In genomic region chr11:59636695-59637414, GRCm38 (mm10) we compare ENCODE assay signal across 16 mouse cellular contexts. TPM values are rescaled to one million over a fixed set of nuclear protein-coding genes. Genes with fewer than 3 reads are reported as not detected.
DNase-seq lines count a peak whose midpoint lies in the region; ATAC-seq lines count a peak whose summit lies in the region.
"Had no signal": no experiment of that assay in that cellular context is flagged by ENCODE, and none has a peak within 500 bp of the region (broad histone marks: within the 10 kb centered on the region; RNA-seq: fewer than 3 reads in every experiment).

No protein-coding gene starts in this region.

- peak; percentile 38 for DNase-seq in intestine, embryonic 14.5 days (ENCODE audit: low spot score)
- DNase-seq in CD4-positive, CD25-positive, alpha-beta regulatory T cell, adult 2 months (ENCODE audit: low read depth, low spot score), result peak; percentile 19
- DNase-seq in natural killer cell, adult 2 months (ENCODE audit: low spot score in 2 of 2), result peak; percentile 41 to 42
- no peak for DNase-seq in hindbrain, embryonic 11.5 days (ENCODE audit: low spot score)
- DNase-seq in cerebellum, adult 8-10 months, result no peak
- DNase-seq in adrenal gland, adult (ENCODE audit: inconsistent age in 2 of 2, low spot score in 1 of 2), result no peak
- DNase-seq: liver, embryonic 13.5 days had no signal

- H3K4me3 ChIP-seq in intestine, embryonic 14.5 days (ENCODE audit: low read depth, low read length), result no peak overlapping the region
- H3K4me3 ChIP-seq in intestine, embryonic 15.5 days (replicated peaks), result no peak overlapping the region
- H3K4me3 ChIP-seq in hindbrain, embryonic 11.5 days (ENCODE audit: low read depth, low read length), result no peak overlapping the region
- H3K4me3 ChIP-seq: heart, embryonic 13.5 days; liver, embryonic 13.5 days; midbrain, embryonic 13.5 days had no signal

- no peak overlapping the region for H3K27ac ChIP-seq in intestine, embryonic 14.5 days (ENCODE audit: low read depth)
- H3K27ac ChIP-seq in intestine, embryonic 15.5 days, result no peak overlapping the region
- no peak overlapping the region for H3K27ac ChIP-seq in hindbrain, embryonic 11.5 days (ENCODE audit: low read depth, low read length)
- H3K27ac ChIP-seq: heart, embryonic 13.5 days; kidney, postnatal 0 days; liver, embryonic 13.5 days; midbrain, embryonic 13.5 days had no signal

- no peaks in the 10 kb centered on the region for H3K27me3 ChIP-seq in intestine, embryonic 14.5 days (replicated peaks; ENCODE audit: control insufficient read depth, insufficient read depth, low read length)
- no peaks in the 10 kb centered on the region for H3K27me3 ChIP-seq in intestine, embryonic 15.5 days (replicated peaks)
- no peaks in the 10 kb centered on the region for H3K27me3 ChIP-seq in hindbrain, embryonic 11.5 days (ENCODE audit: control insufficient read depth, insufficient read depth, low read length)
- H3K27me3 ChIP-seq: heart, embryonic 13.5 days; liver, embryonic 13.5 days; midbrain, embryonic 13.5 days had no signal

- WGBS in intestine, embryonic 14.5 days, result 71% methylated on average over 7 of the region's 7 CpGs
- 70% methylated on average over 7 of the region's 7 CpGs for WGBS in intestine, embryonic 15.5 days
- WGBS in hindbrain, embryonic 11.5 days, result 75% methylated on average over 7 of the region's 7 CpGs

- 0 out of 2 replicates have a peak, but pooled peaks cover 3% of the 10 kb centered on the region for H3K4me1 ChIP-seq in intestine, embryonic 14.5 days (replicated peaks; ENCODE audit: control insufficient read depth, insufficient read depth, low read length)
- H3K4me1 ChIP-seq in intestine, embryonic 15.5 days (replicated peaks), result 0 out of 2 replicates have a peak, but pooled peaks cover 4% of the 10 kb centered on the region
- no peaks in the 10 kb centered on the region for H3K4me1 ChIP-seq in hindbrain, embryonic 11.5 days (replicated peaks; ENCODE audit: control insufficient read depth, insufficient read depth, low read length)
- H3K4me1 ChIP-seq: heart, embryonic 13.5 days; midbrain, embryonic 13.5 days had no signal

- no peaks in the 10 kb centered on the region for H3K9me3 ChIP-seq in intestine, embryonic 14.5 days (ENCODE audit: control insufficient read depth, low read length)
- no peaks in the 10 kb centered on the region for H3K9me3 ChIP-seq in intestine, embryonic 15.5 days
- no peaks in the 10 kb centered on the region for H3K9me3 ChIP-seq in hindbrain, embryonic 11.5 days (ENCODE audit: control insufficient read depth, low read length)
- H3K9me3 ChIP-seq: heart, embryonic 13.5 days; liver, embryonic 13.5 days; midbrain, embryonic 13.5 days had no signal

- H3K9ac ChIP-seq in intestine, embryonic 14.5 days (ENCODE audit: low read length), result no peak overlapping the region
- no peak overlapping the region for H3K9ac ChIP-seq in intestine, embryonic 15.5 days
- H3K9ac ChIP-seq in hindbrain, embryonic 11.5 days (ENCODE audit: low read depth, low read length), result no peak overlapping the region
- H3K9ac ChIP-seq: heart, embryonic 13.5 days; liver, embryonic 13.5 days; midbrain, embryonic 13.5 days had no signal

- no peaks in the 10 kb centered on the region for H3K36me3 ChIP-seq in intestine, embryonic 14.5 days (ENCODE audit: control insufficient read depth, insufficient read depth, low read length)
- no peaks in the 10 kb centered on the region for H3K36me3 ChIP-seq in intestine, embryonic 15.5 days
- H3K36me3 ChIP-seq in hindbrain, embryonic 11.5 days (ENCODE audit: control insufficient read depth, insufficient read depth, low read length), result no peaks in the 10 kb centered on the region
- H3K36me3 ChIP-seq: heart, embryonic 13.5 days; liver, embryonic 13.5 days; midbrain, embryonic 13.5 days had no signal

- H3K4me2 ChIP-seq in intestine, embryonic 14.5 days (ENCODE audit: low read length), result no peak overlapping the region
- H3K4me2 ChIP-seq in intestine, embryonic 15.5 days (replicated peaks), result no peak overlapping the region
- H3K4me2 ChIP-seq in hindbrain, embryonic 11.5 days (replicated peaks; ENCODE audit: low read depth, low read length), result no peak overlapping the region
- H3K4me2 ChIP-seq: heart, embryonic 13.5 days; liver, embryonic 13.5 days; midbrain, embryonic 13.5 days had no signal

- ATAC-seq in intestine, embryonic 14.5 days (replicated peaks; ENCODE audit: low FRiP score, low TSS enrichment, low read depth), result no peak
- no peak for ATAC-seq in intestine, embryonic 15.5 days
- peak; percentile 21 for ATAC-seq in inflammation-experienced regulatory T-cells, adult 6 months
- ATAC-seq in hindbrain, embryonic 11.5 days (ENCODE audit: low FRiP score), result no peak
- ATAC-seq: hindbrain, embryonic 16.5 days; midbrain, embryonic 13.5 days had no signal

RNA-seq across cellular contexts. Expression of gene Mprip, which starts 24.2 kb away (rescaled TPM):
- polyA plus RNA-seq in intestine, embryonic 14.5 days (2014; fragmentation: Nextera tagmentation; extraction: Ambion mirVana), result 56.2 and 57.2 TPM in 2 replicates
- 54.9 and 56.2 TPM in 2 replicates for polyA plus RNA-seq in intestine, embryonic 15.5 days (2015; fragmentation: Nextera tagmentation; extraction: Ambion mirVana)
- 10 to 100 TPM; 16.4 to 27.3 (median 22.0) TPM for polyA plus RNA-seq in inflammation-experienced regulatory T-cells, adult 6 months (2017; shearing (Covaris generic))
- polyA plus RNA-seq in hindbrain, embryonic 11.5 days (2014; fragmentation: Nextera tagmentation; extraction: Ambion mirVana), result 49.7 and 62.9 TPM in 2 replicates

RNA-seq across cellular contexts. Expression of gene Olfr223, which starts 43.8 kb away (rescaled TPM):
- polyA plus RNA-seq in intestine, embryonic 14.5 days (2014; fragmentation: Nextera tagmentation; extraction: Ambion mirVana), result not detected in 2 replicates
- not detected in 2 replicates for polyA plus RNA-seq in intestine, embryonic 15.5 days (2015; fragmentation: Nextera tagmentation; extraction: Ambion mirVana)
- polyA plus RNA-seq in inflammation-experienced regulatory T-cells, adult 6 months (2017; shearing (Covaris generic)), result not detected
- not detected in 2 replicates for polyA plus RNA-seq in hindbrain, embryonic 11.5 days (2014; fragmentation: Nextera tagmentation; extraction: Ambion mirVana)
- polyA plus RNA-seq: embryonic facial prominence, embryonic 11.5 days; forebrain, embryonic 11.5 days; heart, embryonic 13.5 days; hindbrain, embryonic 16.5 days; kidney, postnatal 0 days; liver, embryonic 13.5 days; midbrain, embryonic 13.5 days; neural tube, embryonic 14.5 days had no signal

Comparison
In these comparisons a context has a peak if more than half of its experiments do, and no peak if none do; other contexts are left out.
1. DNase-seq: peak in intestine, embryonic 14.5 days (single experiment), CD4-positive, CD25-positive, alpha-beta regulatory T cell, adult 2 months (single experiment) and natural killer cell, adult 2 months (2 of 2); none in hindbrain, embryonic 11.5 days (single experiment), cerebellum, adult 8-10 months (single experiment) and adrenal gland, adult (0 of 2).